Mouse (Mus musculus) megakaryocyte, embryonic 14.5 days (primary cell): ENCODE data around the gene Vpreb2.
"Not testable (repeated sequence)": the region's sequence is repeated elsewhere in the genome, so short reads cannot be mapped to it uniquely, and the experiment has no call there.

Source experiments
- FLI1 ChIP-seq: IDR thresholded peaks from 2 replicates; pipeline ENCODE4 v1.6.1; 2012; ENCODE audit warnings: low read length, inconsistent platforms, mixed read lengths
- GATA1 ChIP-seq: IDR thresholded peaks from 3 replicates; pipeline ENCODE4 v1.6.1; 2012; ENCODE audit warnings: mixed read lengths, low read length, inconsistent platforms, borderline replicate concordance

- TF ChIP-seq GATA1, FLI1: not testable (repeated sequence)
These were observed 12.1 kb downstream of the Vpreb2 start for GRCm38 (mm10) chr16:17992321-17992720.
